Mouse (Mus musculus) telencephalon, adult 2 months (tissue): Measurements from ENCODE around the gene Smarcc1.

Experiments used
- DNase-seq: peaks from one replicate; pipeline ENCODE4 v3.0.0-alpha.2; 2011; ENCODE audit warnings: low read depth, low spot score

Gene Smarcc1

GRCm38 (mm10) chr9:110284075-110284697 lies 166.7 kb downstream of the Smarcc1 start:
- no peak for DNase-seq

GRCm38 (mm10) chr9:110287321-110287924 lies 169.9 kb downstream of the Smarcc1 start:
- no peak for DNase-seq
